Mouse (Mus musculus) thymus, postnatal 14 days (tissue): ENCODE measurements around the gene Npas3.

Experiments
- DNase-seq: peaks from one replicate; pipeline ENCODE4 v3.0.0; 2021

The Npas3 gene

GRCm38 (mm10) chr12:54093729-54094128 lies 845.3 kb downstream of the Npas3 start:
- no peak for DNase-seq

- DNase-seq, result no peak
Observed at GRCm38 (mm10) chr12:54096492-54096891, 848.0 kb downstream of the Npas3 start.

GRCm38 (mm10) chr12:54098136-54098535 lies 849.7 kb downstream of the Npas3 start:
- no peak for DNase-seq

GRCm38 (mm10) chr12:54098785-54099184 lies 850.3 kb downstream of the Npas3 start:
- peak; percentile 73 for DNase-seq

- no peak for DNase-seq
Observed at GRCm38 (mm10) chr12:54099458-54099857, 851.0 kb downstream of the Npas3 start.

GRCm38 (mm10) chr12:54101307-54101870 lies 852.9 kb downstream of the Npas3 start:
- DNase-seq, result no peak

- no peak for DNase-seq
Observed at GRCm38 (mm10) chr12:54102500-54102899, 854.0 kb downstream of the Npas3 start.

GRCm38 (mm10) chr12:54105531-54105930 lies 857.1 kb downstream of the Npas3 start:
- no peak for DNase-seq

GRCm38 (mm10) chr12:54105946-54106345 lies 857.5 kb downstream of the Npas3 start:
- no peak for DNase-seq

GRCm38 (mm10) chr12:54110342-54110741 lies 861.9 kb downstream of the Npas3 start:
- DNase-seq, result no peak

- DNase-seq, result no peak
Observed at GRCm38 (mm10) chr12:54110930-54111329, 862.5 kb downstream of the Npas3 start.

GRCm38 (mm10) chr12:54120386-54120785 lies 871.9 kb downstream of the Npas3 start:
- DNase-seq, result no peak

- no peak for DNase-seq
Observed at GRCm38 (mm10) chr12:54121286-54121685, 872.8 kb downstream of the Npas3 start.
